Mouse (Mus musculus) spleen, embryonic (tissue): Measurements from ENCODE around the gene Fryl.

Source experiments
- CTCF ChIA-PET: fragments of 350-600 bp; sonication (Branson Sonifier 250); formaldehyde crosslinking; loops from one replicate; lab custom pipeline; 2022; lab: Charles Lee

The Fryl gene

GRCm38 (mm10) chr5:72972934-72973333, 283.5 kb downstream of the Fryl start:
- CTCF ChIA-PET = no interaction called here

GRCm38 (mm10) chr5:72972435-72972834, 284.0 kb downstream of the Fryl start:
- CTCF ChIA-PET = no interaction called here
